12 mouse cellular contexts compared by ENCODE assay signal in genomic region chr16:49615342-49616020, GRCm38 (mm10).
DNase-seq lines count a peak whose midpoint lies in the region; ATAC-seq and TF ChIP-seq lines count a peak whose summit lies in the region.
"Had no signal": no experiment of that assay in that cellular context is flagged by ENCODE, and none has a peak within 500 bp of the region (broad histone marks: within the 10 kb centered on the region; RNA-seq: fewer than 3 reads in every experiment).

No protein-coding gene starts in this region.

- no peak for DNase-seq in kidney, postnatal 14 days
- DNase-seq in right cerebral cortex, postnatal 25 days = peak; percentile 12
- no peak for DNase-seq in right cerebral cortex, postnatal 10 days (ENCODE audit: low spot score in 2 of 2)
- DNase-seq in heart, postnatal 0 days (ENCODE audit: low spot score) = no peak
- DNase-seq in urinary bladder, postnatal 4 days (ENCODE audit: low spot score in 2 of 2) = no peak
- DNase-seq in frontal cortex, postnatal 10 days (ENCODE audit: low spot score in 2 of 2) = no peak
- no peak for DNase-seq in Muller cell, postnatal 12 days (ENCODE audit: inconsistent ontology term)
- DNase-seq: kidney, adult 8-10 months had no signal

- H3K9me3 ChIP-seq in kidney, embryonic 15.5 days (replicated peaks) = peaks cover 8% of the 10 kb centered on the region; the same call in 1 of the 2 replicates
- peaks cover 10% of the 10 kb centered on the region for H3K9me3 ChIP-seq in heart, postnatal 0 days (replicated peaks; ENCODE audit: control insufficient read depth, low read length)
- H3K9me3 ChIP-seq: forebrain, embryonic 15.5 days; stomach, embryonic 15.5 days had no signal

- H3K27ac ChIP-seq in kidney, embryonic 15.5 days = no peak overlapping the region
- H3K27ac ChIP-seq in heart, postnatal 0 days (ENCODE audit: low read depth) = no peak overlapping the region
- H3K27ac ChIP-seq: forebrain, embryonic 15.5 days; liver, embryonic 15.5 days; stomach, embryonic 15.5 days had no signal

- H3K4me1 ChIP-seq in kidney, embryonic 15.5 days = no peaks in the 10 kb centered on the region
- no peaks in the 10 kb centered on the region for H3K4me1 ChIP-seq in heart, postnatal 0 days (ENCODE audit: control insufficient read depth, insufficient read depth)
- H3K4me1 ChIP-seq: forebrain, embryonic 15.5 days; liver, embryonic 15.5 days; stomach, embryonic 15.5 days had no signal

- 0 out of 2 replicates have a peak overlapping the region, but pooled peaks have one; percentile 7 for H3K4me2 ChIP-seq in kidney, embryonic 15.5 days
- H3K4me2 ChIP-seq in heart, postnatal 0 days (ENCODE audit: low read depth, low read length) = peak overlapping the region; percentile 44
- H3K4me2 ChIP-seq: forebrain, embryonic 15.5 days; liver, embryonic 15.5 days had no signal

- TF ChIP-seq EP300 in heart, postnatal 0 days (IDR thresholded peaks at IDR 0.05; ENCODE audit: low read depth) = no peak

- WGBS in kidney, embryonic 15.5 days = 83% methylated on average over 20 of the region's 20 CpGs
- WGBS in heart, postnatal 0 days = 74% methylated on average over 20 of the region's 20 CpGs

- no peak for TF ChIP-seq CTCF in heart, postnatal 0 days (IDR thresholded peaks at IDR 0.05; ENCODE audit: low read depth)

- no peak overlapping the region for H3K4me3 ChIP-seq in kidney, embryonic 15.5 days (replicated peaks)
- H3K4me3 ChIP-seq in heart, postnatal 0 days (ENCODE audit: low read depth, low read length) = peak overlapping the region; percentile 16
- H3K4me3 ChIP-seq: forebrain, embryonic 15.5 days; liver, embryonic 15.5 days had no signal

- no peak overlapping the region for H3K9ac ChIP-seq in kidney, embryonic 15.5 days
- no peak overlapping the region for H3K9ac ChIP-seq in heart, postnatal 0 days (replicated peaks; ENCODE audit: low read depth, low read length)
- H3K9ac ChIP-seq: forebrain, embryonic 15.5 days; liver, embryonic 15.5 days; stomach, embryonic 15.5 days had no signal

- ATAC-seq in kidney, embryonic 15.5 days (replicated peaks; ENCODE audit: low FRiP score) = no peak
- ATAC-seq in heart, postnatal 0 days (ENCODE audit: insufficient read depth, low read depth) = no peak
- ATAC-seq: forebrain, embryonic 15.5 days had no signal

- no peaks in the 10 kb centered on the region for H3K27me3 ChIP-seq in kidney, embryonic 15.5 days
- no peaks in the 10 kb centered on the region for H3K27me3 ChIP-seq in heart, postnatal 0 days (ENCODE audit: control insufficient read depth, insufficient read depth, low read length)
- H3K27me3 ChIP-seq: forebrain, embryonic 15.5 days; liver, embryonic 15.5 days; stomach, embryonic 15.5 days had no signal

- no peaks in the 10 kb centered on the region for H3K36me3 ChIP-seq in kidney, embryonic 15.5 days
- H3K36me3 ChIP-seq in heart, postnatal 0 days (replicated peaks; ENCODE audit: control insufficient read depth, insufficient read depth, low read length) = no peaks in the 10 kb centered on the region
- H3K36me3 ChIP-seq: forebrain, embryonic 15.5 days; liver, embryonic 15.5 days; stomach, embryonic 15.5 days had no signal
